Mouse (Mus musculus): ENCODE measurements around the gene Mvb12b.

DNA sequence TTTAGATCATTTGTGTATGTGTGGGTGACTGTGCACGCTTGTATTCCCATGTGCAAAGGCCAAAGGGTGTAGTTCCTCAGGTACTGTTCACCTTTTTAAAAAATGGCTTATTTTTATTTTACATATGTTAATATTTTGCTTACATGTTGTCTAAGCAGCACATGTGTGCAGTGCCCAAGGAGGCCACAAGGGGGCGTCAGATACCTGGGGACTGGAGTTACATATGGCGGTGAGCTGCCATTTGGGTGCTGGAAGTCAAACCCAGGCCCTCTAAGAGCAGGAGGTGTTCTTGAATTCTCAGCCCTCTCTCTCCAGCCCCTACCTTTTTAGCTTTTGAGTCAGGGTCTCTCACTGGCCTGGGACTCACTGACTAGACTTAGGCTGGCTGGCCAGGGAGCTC is 188.8 kb downstream of the Mvb12b start:
- peak; percentile 67 for TF ChIP-seq CTCF (IDR thresholded peaks at IDR 0.05; ENCODE audit: low read depth)
- no peak for TF ChIP-seq EP300 (IDR thresholded peaks at IDR 0.05; ENCODE audit: low read depth)
